Mouse (Mus musculus) heart, adult 2 months (tissue): ENCODE measurements around the gene Klhl26.

Experiments
- CTCF ChIP-seq: fragments of 200-600 bp; IDR thresholded peaks from 2 replicates; pipeline ENCODE4 v1.8.1; 2022; ENCODE audit warnings: antibody characterized with exemption, mild to moderate bottlenecking, moderate library complexity
- EP300 ChIP-seq: fragments of 200-500 bp; IDR thresholded peaks from 2 replicates; pipeline ENCODE4 v1.6.1; 2011; ENCODE audit warnings: low read depth, low read length, control low read depth; ENCODE audit not compliant: insufficient read depth
- POLR2A ChIP-seq: fragments of 200-500 bp; IDR thresholded peaks from 2 replicates; pipeline ENCODE4 v1.6.1; 2011; ENCODE audit warnings: mild to moderate bottlenecking, low read depth, low read length, control low read depth; ENCODE audit not compliant: insufficient read depth

- TF ChIP-seq POLR2A (no peak), CTCF (no peak), EP300 (no peak)
Observed at GRCm38 (mm10) chr8:70490880-70491495, 14.2 kb upstream of the Klhl26 start.
